Mouse (Mus musculus) megakaryocyte, adult 5-6 weeks (primary cell): ENCODE measurements around the gene Jsrp1. TPM values are rescaled to one million over a fixed set of nuclear protein-coding genes. Genes with fewer than 3 reads are reported as not detected.

Source experiments
- ATAC-seq: 2 replicates; pipeline ENCODE4 v1.8.0; 2016; ENCODE audit warnings: mild to moderate bottlenecking, inconsistent platforms; ENCODE audit not compliant: poor library complexity, severe bottlenecking
- total RNA-seq, 2 experiments: library from RNA; stranded (forward) in 1 of 2; stranded (reverse) in 1 of 2; fragments of 153-499, 151-499 nt in 1 of 2; fragments of 221-1000, 200-1000 nt in 1 of 2; gene quantifications; 2 replicates each; pipeline versions ENCODE4 v1.2.3 to v1.2.4; 2015 to 2017

The Jsrp1 gene
- total RNA-seq (2015): not detected in 2 replicates
- total RNA-seq (2017): not detected in 2 replicates

- no peak for ATAC-seq
Observed at GRCm38 (mm10) chr10:80813366-80813765, at the start of gene Jsrp1. Jsrp1 (minus strand) TSS chr10:80813498.

- ATAC-seq: no peak
Observed at GRCm38 (mm10) chr10:80862305-80862704, 49.0 kb upstream of the Jsrp1 start.

GRCm38 (mm10) chr10:80858350-80858935, 45.1 kb upstream of the Jsrp1 start:
- ATAC-seq: 0 out of 2 replicates have a peak, but pooled peaks have one; percentile 8

- ATAC-seq: no peak
Observed at GRCm38 (mm10) chr10:80857848-80858247, 44.5 kb upstream of the Jsrp1 start.

DNA sequence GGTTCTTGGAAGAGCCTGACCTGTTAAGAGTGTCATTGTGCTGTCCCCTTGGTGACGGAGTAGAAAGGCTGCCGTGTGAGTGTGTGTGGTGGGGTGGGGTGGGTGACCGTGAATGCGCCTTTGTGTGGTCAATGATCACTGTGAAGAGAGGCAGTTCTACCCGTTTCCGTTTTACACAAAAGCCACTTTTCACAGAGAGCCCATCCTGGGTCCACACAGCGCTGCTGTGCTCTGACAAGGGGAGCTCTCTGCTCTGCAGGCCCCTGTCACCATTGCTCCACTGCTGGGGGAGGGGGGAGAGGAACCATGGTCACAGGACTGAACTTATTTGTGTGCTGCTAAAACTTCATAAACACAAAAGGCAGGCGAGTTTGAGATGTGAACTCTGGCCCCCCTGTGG, 44.1 kb upstream of the Jsrp1 start:
- no peak for ATAC-seq

- ATAC-seq: no peak
Observed at GRCm38 (mm10) chr10:80856908-80857307, 43.6 kb upstream of the Jsrp1 start.

- 0 out of 2 replicates have a peak, but pooled peaks have one; percentile 11 for ATAC-seq
Observed at GRCm38 (mm10) chr10:80856267-80856666, 43.0 kb upstream of the Jsrp1 start.

- ATAC-seq: no peak
Observed at GRCm38 (mm10) chr10:80855749-80856073, 42.4 kb upstream of the Jsrp1 start.

DNA sequence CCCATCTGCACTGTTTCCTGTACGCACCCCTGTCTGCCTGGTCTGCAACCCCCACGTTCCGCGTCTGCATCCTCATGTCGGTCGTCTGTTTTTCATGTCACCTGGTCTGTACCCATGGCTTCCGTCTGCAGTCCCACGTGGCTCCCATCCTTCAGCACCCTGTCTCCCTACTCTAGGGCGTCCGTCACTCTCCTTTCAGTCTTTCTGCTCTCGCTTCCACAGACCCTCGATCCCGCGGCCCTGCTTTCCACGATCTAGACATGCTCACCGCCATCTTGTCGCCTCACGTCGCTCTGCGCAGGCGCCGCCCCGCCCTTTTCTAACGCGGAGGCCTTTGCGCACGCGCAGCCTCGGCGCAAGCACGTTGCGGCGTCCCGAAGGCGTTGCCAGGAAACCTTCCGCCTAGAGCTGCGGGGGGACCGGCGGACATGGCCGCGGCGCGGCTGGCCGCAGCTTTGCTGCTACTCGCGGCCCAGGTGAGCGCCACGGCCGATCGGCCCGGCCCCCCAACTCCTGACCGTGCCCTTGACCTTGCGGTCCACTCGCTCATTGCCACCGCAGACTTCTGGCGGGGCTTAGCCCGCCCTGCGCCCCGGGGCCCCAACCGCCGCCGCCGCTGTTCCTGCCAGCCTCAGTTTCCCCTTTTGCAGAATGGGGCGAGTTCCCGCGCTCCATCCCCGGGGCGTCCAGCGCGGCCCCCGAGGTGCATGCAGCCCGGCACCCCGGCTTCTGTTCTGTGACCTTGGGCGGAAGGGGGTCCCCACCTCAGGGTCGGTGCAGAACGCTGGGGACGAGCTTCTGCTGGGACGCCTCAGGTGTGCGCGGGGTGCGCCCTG, 41.8 kb upstream of the Jsrp1 start, which contains the start of the genes Lsm7 and Sppl2b:
Gene Lsm7, minus strand, starts transcription at position 297 of the 836 bp plus-strand sequence.
Gene Sppl2b, plus strand, starts transcription at position 363 of the 836 bp plus-strand sequence.
- peak; percentile 91 for ATAC-seq

- ATAC-seq: peak; percentile 82
Observed at GRCm38 (mm10) chr10:80848571-80848970, 35.3 kb upstream of the Jsrp1 start.

DNA sequence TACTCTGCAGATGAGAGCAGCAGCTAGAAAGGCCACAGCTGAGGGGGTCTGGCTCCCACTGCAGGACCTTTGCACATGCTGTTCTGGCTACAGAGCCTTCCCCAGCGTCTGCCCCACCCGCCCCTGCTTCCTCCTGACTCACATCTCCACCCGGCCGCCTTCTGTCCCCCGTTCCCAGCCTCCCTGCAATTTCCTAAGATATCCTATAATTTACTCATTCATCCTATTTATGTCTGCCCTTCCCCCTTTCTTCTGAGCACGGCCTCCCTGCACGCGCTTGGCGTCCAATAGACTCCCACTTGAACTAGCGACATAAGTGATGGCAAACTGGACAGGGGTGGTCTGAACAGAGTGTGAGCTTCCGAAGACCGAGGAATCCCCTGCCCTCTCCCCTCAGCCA, 32.4 kb upstream of the Jsrp1 start:
- no peak for ATAC-seq

- ATAC-seq: no peak
Observed at GRCm38 (mm10) chr10:80845055-80845693, 31.9 kb upstream of the Jsrp1 start.

- no peak for ATAC-seq
Observed at GRCm38 (mm10) chr10:80843931-80844547, 30.7 kb upstream of the Jsrp1 start, which contains the start of gene Lingo3. Lingo3 (minus strand) TSS chr10:80844039.

GRCm38 (mm10) chr10:80843087-80843930, 30.0 kb upstream of the Jsrp1 start:
- no peak for ATAC-seq

DNA sequence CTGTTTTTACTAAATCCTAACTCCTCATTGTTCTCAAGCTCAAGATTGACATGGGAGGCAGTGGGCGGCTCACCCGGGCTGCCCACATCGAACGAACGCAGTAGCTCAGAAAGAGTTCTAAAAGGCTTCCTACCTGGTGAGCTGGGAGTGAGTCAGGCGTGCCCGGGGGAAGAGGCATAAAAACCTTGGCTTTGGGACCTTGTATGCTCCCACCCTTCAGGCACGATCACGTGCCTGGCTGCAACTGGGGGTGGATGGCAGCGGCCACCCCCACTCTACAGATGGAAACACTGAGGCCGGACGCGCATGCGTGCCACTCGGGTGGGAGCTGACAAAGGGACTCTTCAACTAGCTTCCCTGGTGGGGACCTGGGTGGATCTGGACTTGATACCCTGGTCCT, 29.0 kb upstream of the Jsrp1 start:
- no peak for ATAC-seq

- no peak for ATAC-seq
Observed at GRCm38 (mm10) chr10:80841685-80842084, 28.4 kb upstream of the Jsrp1 start.

GRCm38 (mm10) chr10:80839848-80840247, 26.6 kb upstream of the Jsrp1 start:
- no peak for ATAC-seq

GRCm38 (mm10) chr10:80838346-80838912, 25.1 kb upstream of the Jsrp1 start:
- ATAC-seq: no peak

- ATAC-seq: no peak
Observed at GRCm38 (mm10) chr10:80837827-80838226, 24.5 kb upstream of the Jsrp1 start.

- no peak for ATAC-seq
Observed at GRCm38 (mm10) chr10:80836949-80837379, 23.7 kb upstream of the Jsrp1 start.
